Mouse (Mus musculus) bone marrow macrophage, adult 2 months (primary cell): Measurements from ENCODE around the gene Tada2a.

Experiments used
- CTCF ChIP-seq: IDR thresholded peaks from 2 replicates; pipeline ENCODE4 v1.5.1; 2012; ENCODE audit warnings: low read depth, mild to moderate bottlenecking, low read length, moderate library complexity
- POLR2A ChIP-seq: IDR thresholded peaks from 2 replicates; pipeline ENCODE4 v1.6.1; 2012; ENCODE audit warnings: mild to moderate bottlenecking, low read depth, low read length, borderline replicate concordance

DNA sequence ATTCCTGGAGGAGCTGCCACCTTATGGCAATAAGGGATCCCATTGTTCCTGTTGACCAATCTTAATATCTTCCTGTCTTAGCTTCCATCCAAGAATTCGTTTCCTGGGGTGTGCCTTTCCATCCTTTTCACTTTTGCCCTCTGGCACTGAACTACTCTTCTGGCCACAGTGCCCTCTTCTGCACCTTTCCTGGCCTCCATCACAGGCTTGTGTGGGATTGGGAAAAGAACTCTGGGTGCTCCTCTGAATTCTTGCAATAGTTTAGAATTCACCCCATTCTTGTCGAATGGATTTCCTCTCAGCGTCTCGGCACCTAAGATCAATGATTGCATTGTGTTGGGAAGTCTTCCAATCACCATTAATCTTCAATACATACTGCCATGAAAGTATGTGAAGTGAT lies 49.2 kb upstream of the Tada2a start:
- TF ChIP-seq CTCF (no peak), POLR2A (no peak)
